Mouse (Mus musculus) regulatory T cell (primary cell): ENCODE measurements around the gene Rcan1.

Experiments used
- in situ Hi-C: fragments of 300-600 bp; cut with MboI, MseI; formaldehyde crosslinking; loops from one replicate; pipeline ENCODE4 v1.15.1; 2025; ENCODE audit warnings: high pct_unique_total_duplicates

Rcan1 gene

GRCm38 (mm10) chr16:92402216-92402615, 68.5 kb downstream of the Rcan1 start:
- in situ Hi-C loops = no loop called here

- in situ Hi-C loops = no loop called here
These were observed 69.5 kb downstream of the Rcan1 start for GRCm38 (mm10) chr16:92401206-92401605.

DNA sequence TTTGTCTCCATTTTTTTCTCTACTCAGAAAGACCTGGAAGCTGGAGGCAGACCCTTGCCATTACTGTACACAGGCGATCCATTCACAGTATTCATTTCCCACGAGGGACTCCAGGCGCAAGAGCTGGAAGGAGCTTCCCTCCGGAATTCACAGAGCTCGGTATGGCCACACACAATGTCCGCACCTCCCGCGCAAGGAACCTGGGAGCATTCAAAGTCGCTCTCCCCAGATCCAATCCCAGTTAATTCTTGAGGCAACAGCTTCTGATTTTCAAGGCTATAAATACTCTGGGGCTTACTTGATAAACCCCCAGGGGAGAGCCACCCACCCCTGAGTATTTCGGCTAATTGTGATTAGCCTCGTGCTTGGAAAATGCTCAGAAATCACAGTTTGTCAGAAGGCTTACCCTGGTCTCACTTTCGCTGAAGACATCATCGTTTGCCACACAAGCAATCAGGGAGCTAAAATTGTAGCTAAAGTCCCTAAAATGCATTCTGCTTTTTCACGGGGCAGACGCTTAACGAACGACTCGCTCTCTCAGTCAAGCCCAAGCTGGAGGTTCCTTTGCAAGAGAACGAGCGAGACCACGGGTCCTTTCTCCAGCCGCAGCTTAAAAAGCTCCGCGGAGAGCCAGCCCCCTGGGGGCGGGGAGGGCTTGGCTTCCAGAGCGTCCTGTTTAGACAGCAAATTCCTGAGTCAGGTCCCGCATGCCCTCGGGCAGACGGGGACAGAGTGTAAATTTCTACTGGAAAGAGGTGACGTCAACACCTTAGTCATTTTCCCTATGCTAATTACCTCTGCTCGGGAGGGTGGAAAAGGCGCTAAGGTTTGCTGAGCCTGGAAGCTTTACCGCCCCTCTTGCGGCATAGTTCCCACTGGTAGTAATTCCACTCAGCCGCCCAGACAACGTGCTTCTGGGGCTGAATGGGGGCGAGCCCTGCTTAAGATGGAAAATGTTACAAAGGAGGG, 70.9 kb downstream of the Rcan1 start:
- in situ Hi-C loops = loop anchor here (5.0 kb wide), 1 partner anchor 43 kb away; no protein-coding TSS in a partner anchor

GRCm38 (mm10) chr16:92398574-92399118, 72.0 kb downstream of the Rcan1 start:
- in situ Hi-C loops = loop anchor here (5.0 kb wide), 1 partner anchor 44 kb away; no protein-coding TSS in a partner anchor

DNA sequence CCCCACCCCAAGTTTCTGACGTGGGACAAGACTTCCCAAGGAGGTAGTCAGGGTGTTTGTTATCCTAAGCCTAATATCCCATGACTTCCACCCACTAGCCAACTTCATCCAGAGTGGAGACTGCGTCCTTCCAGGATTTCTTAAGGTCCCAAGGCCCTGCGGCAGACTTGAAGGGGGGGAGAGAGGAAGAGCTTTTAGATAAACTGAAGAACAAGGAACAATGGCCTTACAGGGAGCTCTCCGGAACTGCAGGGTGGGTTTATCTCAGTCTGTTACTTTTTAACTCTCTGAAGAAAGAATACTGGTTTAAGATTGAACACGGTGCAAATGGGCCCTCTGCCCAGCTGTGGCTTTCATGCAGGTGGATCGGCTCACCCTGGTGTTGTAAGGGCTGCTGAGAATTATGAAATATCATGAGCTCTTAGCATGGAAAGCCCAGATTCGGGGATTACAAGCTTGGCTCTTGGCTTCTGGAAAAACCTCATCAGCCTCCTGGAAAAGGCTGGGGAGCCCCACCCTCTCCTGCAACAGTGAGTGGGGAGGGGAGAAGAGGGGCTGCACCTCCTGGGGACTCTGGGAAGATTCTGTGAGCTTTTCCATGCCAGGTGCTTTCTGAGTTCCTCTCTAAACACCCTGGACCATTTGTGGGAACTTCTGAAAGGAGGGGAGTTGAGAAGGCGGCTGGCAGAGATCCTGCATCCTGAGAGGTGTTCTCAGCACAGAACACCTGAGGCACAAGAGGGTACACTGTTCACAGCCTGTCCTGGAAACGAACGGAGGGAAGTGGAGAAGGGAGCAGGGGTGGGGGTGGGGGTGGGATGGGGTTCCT, 72.7 kb downstream of the Rcan1 start:
- in situ Hi-C loops = loop anchor here (5.0 kb wide), 1 partner anchor 44 kb away; no protein-coding TSS in a partner anchor

GRCm38 (mm10) chr16:92393732-92394131, 76.9 kb downstream of the Rcan1 start:
- in situ Hi-C loops = no loop called here

GRCm38 (mm10) chr16:92387692-92388091, 83.0 kb downstream of the Rcan1 start:
- in situ Hi-C loops = no loop called here

GRCm38 (mm10) chr16:92385062-92385461, 85.6 kb downstream of the Rcan1 start:
- in situ Hi-C loops = no loop called here

DNA sequence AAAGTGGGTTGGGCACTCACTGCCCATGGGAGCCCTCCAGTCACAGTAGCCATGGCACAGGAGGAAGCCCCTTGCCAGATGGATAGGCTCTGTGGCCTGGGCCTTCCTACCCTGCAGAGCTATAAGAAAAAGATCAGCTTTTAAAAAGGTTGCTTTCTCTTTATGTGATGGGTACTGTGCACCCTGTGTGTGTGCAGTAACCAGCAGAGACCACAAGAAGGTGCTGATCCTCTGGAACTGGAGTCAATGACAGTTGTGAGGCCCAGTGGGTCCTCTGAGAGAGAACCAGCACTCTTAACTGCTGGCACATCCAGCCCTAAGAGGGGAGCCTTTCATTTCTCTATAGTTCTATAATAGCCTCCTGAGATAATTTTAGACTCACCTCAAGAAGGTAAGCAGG, 87.3 kb downstream of the Rcan1 start:
- in situ Hi-C loops = no loop called here

GRCm38 (mm10) chr16:92382508-92382907, 88.2 kb downstream of the Rcan1 start:
- in situ Hi-C loops = no loop called here

- in situ Hi-C loops = no loop called here
These were observed 89.6 kb downstream of the Rcan1 start for GRCm38 (mm10) chr16:92381092-92381491.

DNA sequence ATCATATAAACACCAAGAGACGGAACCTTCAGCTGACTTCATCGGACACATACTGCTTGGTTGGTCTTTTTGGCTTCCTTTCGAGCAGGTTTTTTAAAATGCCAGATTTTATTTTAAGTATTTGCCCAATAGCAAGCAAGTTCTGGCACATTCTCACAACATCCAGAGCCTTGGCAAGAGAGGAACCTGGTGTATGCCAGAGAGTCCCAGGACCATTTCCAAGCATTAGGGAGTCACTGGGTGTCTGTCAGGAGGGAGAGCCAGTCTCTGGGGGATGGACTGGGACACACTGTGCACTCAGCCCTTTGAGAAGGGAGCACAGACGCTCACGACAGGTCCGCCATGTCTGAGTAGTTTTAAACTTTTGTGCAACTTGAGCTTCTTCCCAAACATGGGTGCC, 93.7 kb downstream of the Rcan1 start:
- in situ Hi-C loops = no loop called here

DNA sequence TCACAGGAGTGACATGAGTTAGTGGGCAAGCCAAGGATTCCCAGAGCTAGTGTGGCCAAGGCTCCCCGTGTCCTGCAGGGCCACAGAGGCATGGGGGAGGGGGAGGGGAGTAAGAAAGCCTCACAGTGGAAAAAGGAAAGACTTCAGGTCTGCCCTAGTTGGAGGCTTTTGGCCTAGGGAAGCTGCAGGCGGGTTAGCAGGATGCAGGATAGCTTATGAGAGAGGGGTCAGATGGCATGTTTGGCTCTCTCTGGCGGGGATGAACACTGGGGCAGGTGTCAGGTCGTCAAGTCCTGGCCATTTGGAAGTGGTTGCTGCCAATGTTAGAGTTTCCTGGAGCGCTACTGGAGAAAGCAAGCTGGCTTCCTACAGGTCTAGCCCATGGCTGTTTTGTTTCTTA, 99.0 kb downstream of the Rcan1 start:
- in situ Hi-C loops = no loop called here

- in situ Hi-C loops = no loop called here
These were observed 101.4 kb downstream of the Rcan1 start for GRCm38 (mm10) chr16:92369260-92369659.

GRCm38 (mm10) chr16:92365477-92365876, 105.2 kb downstream of the Rcan1 start:
- in situ Hi-C loops = no loop called here

GRCm38 (mm10) chr16:92360711-92361110, 110.0 kb downstream of the Rcan1 start:
- in situ Hi-C loops = no loop called here

GRCm38 (mm10) chr16:92359229-92359628, 111.4 kb downstream of the Rcan1 start, which contains the start of gene Kcne1:
Gene Kcne1 (minus strand): TSS chr16:92359468.
- in situ Hi-C loops = no loop called here

DNA sequence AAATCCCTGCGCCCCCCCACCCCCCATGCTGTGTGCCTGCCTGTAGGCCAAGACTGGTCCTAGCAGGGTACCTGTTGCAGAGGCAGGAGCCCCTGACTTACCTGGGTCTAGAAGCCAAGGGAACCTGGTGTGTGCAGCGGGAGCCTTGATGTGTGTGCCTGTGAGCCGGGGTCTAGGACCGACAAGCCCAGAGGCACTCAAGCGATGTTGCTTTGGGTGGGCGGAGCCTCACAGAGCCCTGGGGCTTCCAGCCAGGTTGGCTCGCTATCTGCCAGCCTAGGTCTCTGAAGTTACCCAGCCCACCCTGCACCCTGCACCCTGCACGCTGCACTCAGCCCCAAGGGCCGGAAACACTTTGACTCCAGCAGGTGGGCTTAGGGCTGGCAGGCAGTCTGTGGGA, 111.9 kb downstream of the Rcan1 start:
- in situ Hi-C loops = no loop called here

DNA sequence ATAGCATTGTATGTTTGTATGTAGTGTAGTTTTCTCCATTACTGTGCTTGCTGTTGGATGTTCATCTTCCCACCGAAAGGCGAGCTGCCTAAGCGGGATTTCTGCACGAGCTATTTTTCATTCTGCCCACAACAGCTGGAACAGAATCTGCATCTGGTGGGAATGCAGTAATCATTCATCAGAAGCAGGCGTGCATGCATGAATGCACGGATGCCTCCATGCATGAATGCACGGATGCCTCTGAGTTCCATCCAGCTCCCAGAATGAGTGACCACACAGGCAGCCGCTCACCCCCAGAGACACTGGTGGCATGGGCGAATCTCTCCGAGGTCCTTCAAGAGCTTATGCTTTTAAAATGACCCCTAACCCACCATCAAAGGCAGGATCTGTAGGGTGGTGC, 113.1 kb downstream of the Rcan1 start:
- in situ Hi-C loops = no loop called here

- in situ Hi-C loops = no loop called here
These were observed 113.6 kb downstream of the Rcan1 start for GRCm38 (mm10) chr16:92357023-92357422.

DNA sequence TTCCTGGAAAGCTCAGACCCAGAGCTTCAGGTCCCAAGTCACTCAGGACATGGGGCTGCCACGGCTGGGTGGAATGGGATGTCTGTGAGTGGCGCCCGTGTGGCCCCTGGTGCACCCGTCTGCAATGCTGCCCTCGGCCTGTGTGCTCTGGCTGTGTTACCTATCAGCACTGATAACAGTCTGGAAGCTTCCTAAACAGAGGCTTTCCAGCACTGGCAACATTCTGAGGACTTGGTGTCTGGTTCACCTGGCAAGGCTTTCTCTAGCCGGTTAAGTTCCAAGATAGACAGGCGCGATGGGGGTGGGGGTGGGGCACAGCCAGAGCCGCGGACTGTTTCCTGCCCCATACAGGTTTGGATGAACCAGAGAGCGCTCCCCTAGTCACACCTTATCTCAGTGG, 114.7 kb downstream of the Rcan1 start:
- in situ Hi-C loops = no loop called here

GRCm38 (mm10) chr16:92355366-92355765, 115.3 kb downstream of the Rcan1 start:
- in situ Hi-C loops = no loop called here
